Mouse (Mus musculus): ENCODE results near the gene Tpx2. TPM values are rescaled to one million over a fixed set of nuclear protein-coding genes. Genes with fewer than 3 reads are reported as not detected.

The Tpx2 gene
- polyA plus RNA-seq, 1 experiment from 2014 or later = 37.3 TPM

DNA sequence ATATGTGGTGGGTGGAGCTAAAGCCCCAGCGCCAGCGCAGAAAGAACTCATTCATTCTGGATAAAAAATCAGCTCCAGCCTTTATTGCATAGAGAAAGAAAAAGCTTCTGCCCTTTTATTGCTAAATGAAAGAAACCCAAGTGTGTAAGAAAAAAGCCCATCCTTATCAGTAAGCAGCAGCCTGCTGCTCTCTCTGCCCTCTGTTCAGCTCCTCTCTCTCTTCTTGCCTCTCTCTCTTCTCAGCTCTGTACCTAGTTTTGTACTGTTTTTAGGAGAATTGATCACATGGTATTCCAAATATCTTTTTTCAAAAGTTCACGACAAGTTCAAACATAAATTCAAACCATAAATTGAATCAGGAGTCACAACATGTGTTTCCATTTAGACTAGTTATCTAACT, 30.5 kb downstream of the Tpx2 start:
- Histone ChIP-seq H3K4me3 (replicated peaks; ENCODE audit: low read depth, low read length) (no peak overlapping the region), H3K4me2 (ENCODE audit: low read length) (no peak overlapping the region), H3K4me1 (replicated peaks; ENCODE audit: insufficient read depth, low read length) (no peaks in the 10 kb centered on the region), H3K36me3 (ENCODE audit: insufficient read depth, low read length) (peaks cover 52% of the 10 kb centered on the region), H3K27ac (no peak overlapping the region), H3K9ac (ENCODE audit: low read depth, low read length) (no peak overlapping the region), H3K27me3 (ENCODE audit: insufficient read depth, low read length) (no peaks in the 10 kb centered on the region), H3K9me3 (replicated peaks; ENCODE audit: low read length) (no peaks in the 10 kb centered on the region)
- TF ChIP-seq CTCF (IDR thresholded peaks at IDR 0.05; ENCODE audit: low read depth) = no peak
- whole genome bisulfite sequencing = 83% methylated on average over 3 of the region's 3 CpGs
- ATAC-seq (replicated peaks; ENCODE audit: low FRiP score, low read depth) (no peak), DNase-seq (ENCODE audit: low spot score) (no peak)

DNA sequence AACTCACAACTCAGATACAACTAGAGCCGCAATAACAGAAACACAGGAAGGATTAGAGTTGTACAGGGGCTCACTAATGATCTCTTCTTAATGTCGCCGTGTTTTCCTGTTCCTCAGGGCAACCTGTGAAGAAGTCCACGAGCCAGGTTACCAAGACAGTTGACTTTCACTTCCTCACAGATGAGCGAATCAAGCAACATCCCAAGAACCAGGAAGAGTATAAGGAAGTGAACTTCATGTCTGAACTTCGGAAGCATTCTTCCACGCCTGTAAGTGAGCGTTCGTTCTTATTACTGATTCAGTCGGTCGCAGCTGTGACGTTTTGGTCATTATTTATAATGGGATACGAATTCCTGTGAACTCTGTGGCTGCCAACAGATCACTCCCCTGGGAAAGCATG, 33.1 kb downstream of the Tpx2 start:
- Histone ChIP-seq H3K4me3 (replicated peaks; ENCODE audit: low read depth, low read length) (no peak overlapping the region), H3K4me2 (ENCODE audit: low read length) (no peak overlapping the region), H3K9me3 (replicated peaks; ENCODE audit: low read length) (no peaks in the 10 kb centered on the region), H3K9ac (ENCODE audit: low read depth, low read length) (no peak overlapping the region), H3K27me3 (ENCODE audit: insufficient read depth, low read length) (no peaks in the 10 kb centered on the region), H3K4me1 (replicated peaks; ENCODE audit: insufficient read depth, low read length) (no peaks in the 10 kb centered on the region), H3K27ac (no peak overlapping the region), H3K36me3 (ENCODE audit: insufficient read depth, low read length) (peaks cover 66% of the 10 kb centered on the region)
- WGBS = 86% methylated on average over 13 of the region's 13 CpGs
- ATAC-seq (replicated peaks; ENCODE audit: low FRiP score, low read depth) (no peak), DNase-seq (ENCODE audit: low spot score) (no peak)
- no peak for TF ChIP-seq CTCF (IDR thresholded peaks at IDR 0.05; ENCODE audit: low read depth)

DNA sequence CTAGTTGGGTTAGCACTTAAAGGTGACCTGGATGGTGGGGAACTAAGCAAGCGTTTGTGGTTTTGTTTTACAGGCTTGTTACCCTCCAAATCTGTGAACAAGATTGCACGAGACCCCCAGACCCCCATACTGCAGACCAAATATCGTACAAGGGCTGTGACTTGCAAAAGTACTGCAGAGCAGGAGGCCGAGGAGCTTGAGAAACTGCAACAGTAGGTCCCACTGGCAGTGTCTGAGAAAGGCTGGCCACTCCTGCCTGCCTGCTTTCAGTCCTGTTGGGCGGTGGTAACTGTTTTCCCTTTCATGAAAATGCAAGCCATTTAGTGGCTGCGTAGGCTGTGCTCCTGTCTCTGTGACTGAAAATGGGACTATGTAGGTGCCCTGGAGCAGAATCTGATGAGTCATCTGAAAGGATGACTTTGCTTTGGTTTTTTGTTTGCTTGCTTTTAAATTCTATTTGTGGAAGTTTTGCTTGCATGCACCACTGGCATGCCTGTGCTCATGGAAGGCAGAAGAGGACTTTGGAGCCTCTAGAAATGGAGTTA, 36.4 kb downstream of the Tpx2 start:
- TF ChIP-seq CTCF (IDR thresholded peaks at IDR 0.05; ENCODE audit: low read depth) = no peak
- no peak overlapping the region for H3K27ac ChIP-seq
- WGBS = 91% methylated on average over 6 of the region's 6 CpGs
- H3K9me3 ChIP-seq (replicated peaks; ENCODE audit: low read length) = no peaks in the 10 kb centered on the region
- peaks cover 59% of the 10 kb centered on the region for H3K36me3 ChIP-seq (ENCODE audit: insufficient read depth, low read length)
- DNase-seq (ENCODE audit: low spot score) (no peak), ATAC-seq (replicated peaks; ENCODE audit: low FRiP score, low read depth) (no peak)
- no peaks in the 10 kb centered on the region for H3K4me1 ChIP-seq (replicated peaks; ENCODE audit: insufficient read depth, low read length)
- no peaks in the 10 kb centered on the region for H3K27me3 ChIP-seq (ENCODE audit: insufficient read depth, low read length)
- no peak overlapping the region for H3K4me2 ChIP-seq (ENCODE audit: low read length)
- H3K4me3 ChIP-seq (replicated peaks; ENCODE audit: low read depth, low read length) = no peak overlapping the region
- no peak overlapping the region for H3K9ac ChIP-seq (ENCODE audit: low read depth, low read length)

DNA sequence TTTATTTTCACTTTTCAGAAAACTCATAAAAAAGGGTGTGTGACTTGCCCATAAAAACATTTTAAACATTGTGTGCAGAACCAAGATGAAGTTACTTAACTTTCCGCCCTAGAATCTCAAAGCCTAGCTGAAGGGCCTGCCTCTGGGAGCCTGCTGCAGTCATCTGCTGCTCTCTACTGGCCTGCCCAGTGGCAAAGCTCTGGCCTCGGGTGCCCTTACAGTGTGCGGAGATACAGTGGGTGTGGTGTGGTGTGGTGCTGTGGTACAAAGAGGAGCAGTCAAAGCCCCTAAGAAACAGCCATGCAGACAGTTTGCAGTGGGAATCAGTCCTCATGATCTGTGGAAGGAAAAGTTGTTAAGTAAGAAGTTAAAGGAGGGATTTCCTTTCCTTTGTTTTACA, 39.5 kb downstream of the Tpx2 start:
- Histone ChIP-seq H3K36me3 (ENCODE audit: insufficient read depth, low read length) (peaks cover 56% of the 10 kb centered on the region), H3K9ac (ENCODE audit: low read depth, low read length) (no peak overlapping the region), H3K9me3 (replicated peaks; ENCODE audit: low read length) (no peaks in the 10 kb centered on the region), H3K27ac (no peak overlapping the region), H3K4me3 (replicated peaks; ENCODE audit: low read depth, low read length) (no peak overlapping the region), H3K4me1 (replicated peaks; ENCODE audit: insufficient read depth, low read length) (no peaks in the 10 kb centered on the region), H3K27me3 (ENCODE audit: insufficient read depth, low read length) (no peaks in the 10 kb centered on the region), H3K4me2 (ENCODE audit: low read length) (no peak overlapping the region)
- TF ChIP-seq CTCF (IDR thresholded peaks at IDR 0.05; ENCODE audit: low read depth) = no peak; the same call in 1 of the 2 replicates
- WGBS = 90% methylated on average over 3 of the region's 3 CpGs
- DNase-seq (ENCODE audit: low spot score) (no peak), ATAC-seq (replicated peaks; ENCODE audit: low FRiP score, low read depth) (no peak)

DNA sequence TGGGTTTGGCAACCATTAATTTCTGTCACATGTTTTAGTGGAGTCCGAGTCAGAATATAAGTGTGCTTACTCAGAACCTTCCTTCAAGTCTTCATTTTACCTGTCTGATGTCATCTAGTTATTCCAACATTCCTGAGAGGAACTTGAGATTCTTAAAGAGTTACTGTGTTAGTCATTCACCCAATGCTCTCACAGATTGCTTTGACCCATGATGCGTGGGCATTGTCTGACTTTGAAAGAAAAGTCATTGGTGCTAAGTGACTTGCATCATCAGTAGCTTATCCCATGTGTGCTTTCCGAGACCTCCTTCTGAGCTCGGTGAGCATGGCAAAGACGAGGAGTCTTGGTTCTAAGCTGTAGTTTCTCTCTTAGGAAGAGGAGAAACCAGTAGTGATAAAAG, 41.0 kb downstream of the Tpx2 start:
- Histone ChIP-seq H3K4me1 (replicated peaks; ENCODE audit: insufficient read depth, low read length) (no peaks in the 10 kb centered on the region), H3K9ac (ENCODE audit: low read depth, low read length) (no peak overlapping the region), H3K4me2 (ENCODE audit: low read length) (no peak overlapping the region), H3K27me3 (ENCODE audit: insufficient read depth, low read length) (no peaks in the 10 kb centered on the region), H3K36me3 (ENCODE audit: insufficient read depth, low read length) (peaks cover 68% of the 10 kb centered on the region), H3K27ac (no peak overlapping the region), H3K9me3 (replicated peaks; ENCODE audit: low read length) (no peaks in the 10 kb centered on the region), H3K4me3 (replicated peaks; ENCODE audit: low read depth, low read length) (no peak overlapping the region)
- ATAC-seq (replicated peaks; ENCODE audit: low FRiP score, low read depth) = no peak
- DNase-seq (ENCODE audit: low spot score) = no peak
- TF ChIP-seq CTCF (IDR thresholded peaks at IDR 0.05; ENCODE audit: low read depth) = no peak
- WGBS = 81% methylated on average over 5 of the region's 5 CpGs

DNA sequence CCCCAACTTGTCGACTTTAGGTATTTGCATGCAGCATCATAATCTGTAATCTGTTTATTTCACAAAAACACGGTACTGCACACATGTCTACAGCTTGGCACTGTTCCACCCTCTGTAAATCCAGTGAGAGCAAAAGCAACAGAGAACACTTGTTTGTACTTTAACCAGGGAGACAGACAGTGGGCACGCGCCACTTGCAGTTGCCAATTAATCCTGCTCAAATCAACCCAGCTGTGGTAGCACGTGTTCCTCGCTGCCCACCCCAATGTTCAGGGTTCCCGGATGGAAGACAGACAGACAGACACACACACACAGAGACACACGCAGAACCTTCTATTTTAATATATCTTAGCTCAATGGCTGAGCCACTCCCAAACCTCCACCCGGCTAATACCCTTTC, 48.1 kb downstream of the Tpx2 start:
- DNase-seq (ENCODE audit: low spot score) (no peak), ATAC-seq (replicated peaks; ENCODE audit: low FRiP score, low read depth) (no peak)
- H3K4me1 ChIP-seq (replicated peaks; ENCODE audit: insufficient read depth, low read length) = no peaks in the 10 kb centered on the region
- no peaks in the 10 kb centered on the region for H3K27me3 ChIP-seq (ENCODE audit: insufficient read depth, low read length)
- H3K9me3 ChIP-seq (replicated peaks; ENCODE audit: low read length) = no peaks in the 10 kb centered on the region
- 87% methylated on average over 9 of the region's 9 CpGs for WGBS
- H3K27ac ChIP-seq = no peak overlapping the region
- no peak overlapping the region for H3K4me2 ChIP-seq (ENCODE audit: low read length)
- H3K4me3 ChIP-seq (replicated peaks; ENCODE audit: low read depth, low read length) = no peak overlapping the region
- H3K9ac ChIP-seq (ENCODE audit: low read depth, low read length) = no peak overlapping the region
- H3K36me3 ChIP-seq (ENCODE audit: insufficient read depth, low read length) = peaks cover 34% of the 10 kb centered on the region
- TF ChIP-seq CTCF (IDR thresholded peaks at IDR 0.05; ENCODE audit: low read depth) = no peak

DNA sequence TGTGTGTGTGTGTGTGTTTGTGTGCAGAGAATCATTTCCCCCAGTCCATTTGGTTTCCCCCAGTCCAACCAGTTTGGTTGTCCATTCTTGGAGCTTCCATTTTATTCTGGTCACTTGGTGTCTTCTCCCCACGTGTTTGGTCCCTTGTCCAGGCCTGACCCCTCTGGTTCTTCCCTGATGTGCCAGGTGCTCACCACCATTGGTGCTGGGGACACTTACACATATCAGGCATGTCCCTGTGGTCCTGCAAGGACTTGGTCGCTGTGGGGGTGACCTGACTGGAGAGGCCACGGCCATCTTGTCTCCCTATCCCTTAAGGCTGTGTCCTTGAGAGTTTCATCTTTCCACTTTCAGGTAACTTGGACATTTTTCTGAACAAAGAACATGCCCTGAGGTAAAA, 49.2 kb downstream of the Tpx2 start:
- H3K27ac ChIP-seq = no peak overlapping the region
- 78% methylated on average over 3 of the region's 3 CpGs for WGBS
- DNase-seq (ENCODE audit: low spot score) = no peak
- H3K36me3 ChIP-seq (ENCODE audit: insufficient read depth, low read length) = peaks cover 25% of the 10 kb centered on the region
- H3K27me3 ChIP-seq (ENCODE audit: insufficient read depth, low read length) = no peaks in the 10 kb centered on the region
- H3K4me2 ChIP-seq (ENCODE audit: low read length) = no peak overlapping the region
- no peak overlapping the region for H3K9ac ChIP-seq (ENCODE audit: low read depth, low read length)
- ATAC-seq (replicated peaks; ENCODE audit: low FRiP score, low read depth) = no peak
- H3K9me3 ChIP-seq (replicated peaks; ENCODE audit: low read length) = no peaks in the 10 kb centered on the region
- H3K4me1 ChIP-seq (replicated peaks; ENCODE audit: insufficient read depth, low read length) = no peaks in the 10 kb centered on the region
- TF ChIP-seq CTCF (IDR thresholded peaks at IDR 0.05; ENCODE audit: low read depth) = no peak
- no peak overlapping the region for H3K4me3 ChIP-seq (replicated peaks; ENCODE audit: low read depth, low read length)
